Mouse (Mus musculus) MN1 (cell line): ENCODE measurements around the gene Greb1.
"Not testable (repeated sequence)": the region's sequence is repeated elsewhere in the genome, so short reads cannot be mapped to it uniquely, and the experiment has no call there.

Experiments
- DNase-seq: peaks from one replicate; pipeline ENCODE4 v3.0.0-alpha.2; 2016; ENCODE audit warnings: low spot score

Greb1 gene

GRCm38 (mm10) chr12:16763649-16764422 lies 36.9 kb downstream of the Greb1 start:
- no peak for DNase-seq

GRCm38 (mm10) chr12:16761461-16761860 lies 39.2 kb downstream of the Greb1 start:
- DNase-seq: no peak

GRCm38 (mm10) chr12:16760246-16760645 lies 40.4 kb downstream of the Greb1 start:
- DNase-seq: no peak

GRCm38 (mm10) chr12:16754311-16754710 lies 46.4 kb downstream of the Greb1 start:
- DNase-seq: peak; percentile 63

- no peak for DNase-seq
These were observed 47.1 kb downstream of the Greb1 start for GRCm38 (mm10) chr12:16753555-16753954.

- no peak for DNase-seq
These were observed 47.6 kb downstream of the Greb1 start for GRCm38 (mm10) chr12:16753110-16753509.

GRCm38 (mm10) chr12:16752236-16752840 lies 48.3 kb downstream of the Greb1 start:
- no peak for DNase-seq

- no peak for DNase-seq
These were observed 49.1 kb downstream of the Greb1 start for GRCm38 (mm10) chr12:16751609-16752008.

GRCm38 (mm10) chr12:16740059-16740458 lies 60.6 kb downstream of the Greb1 start:
- DNase-seq: peak; percentile 18

- DNase-seq: no peak
These were observed 63.4 kb downstream of the Greb1 start for GRCm38 (mm10) chr12:16737266-16737665.

GRCm38 (mm10) chr12:16734698-16735097 lies 66.0 kb downstream of the Greb1 start:
- no peak for DNase-seq

GRCm38 (mm10) chr12:16734009-16734408 lies 66.7 kb downstream of the Greb1 start:
- no peak for DNase-seq

- DNase-seq: peak; percentile 84
These were observed 69.5 kb downstream of the Greb1 start for GRCm38 (mm10) chr12:16731121-16731741.

- DNase-seq: no peak
These were observed 70.5 kb downstream of the Greb1 start for GRCm38 (mm10) chr12:16730196-16730595.

- no peak for DNase-seq
These were observed 72.5 kb downstream of the Greb1 start for GRCm38 (mm10) chr12:16728221-16728620.

- DNase-seq: no peak
These were observed 74.5 kb downstream of the Greb1 start for GRCm38 (mm10) chr12:16726229-16726628.

GRCm38 (mm10) chr12:16723601-16724000 lies 77.1 kb downstream of the Greb1 start:
- DNase-seq: no peak

- peak; percentile 84 for DNase-seq
These were observed 81.9 kb downstream of the Greb1 start for GRCm38 (mm10) chr12:16718660-16719315.

- peak; percentile 42 for DNase-seq
These were observed 83.0 kb downstream of the Greb1 start for GRCm38 (mm10) chr12:16717653-16718052.

- no peak for DNase-seq
These were observed 86.1 kb downstream of the Greb1 start for GRCm38 (mm10) chr12:16714616-16715015.

- no peak for DNase-seq
These were observed 102.0 kb downstream of the Greb1 start for GRCm38 (mm10) chr12:16698691-16699090.

- peak; percentile 83 for DNase-seq
These were observed 104.5 kb downstream of the Greb1 start for GRCm38 (mm10) chr12:16696146-16696545.

- DNase-seq: not testable (repeated sequence)
These were observed 105.4 kb downstream of the Greb1 start for GRCm38 (mm10) chr12:16695252-16695651.
